Mouse (Mus musculus) E14TG2a.4 (cell line): Measurements from ENCODE around the gene Ppfibp2.
A peak's percentile ranks its signal among the peaks of the same experiment; 100 is the strongest.

Experiments
- CTCF ChIP-seq: conservative IDR thresholded peaks from 2 replicates; pipeline ENCODE4 v1.5.1; 2014; ENCODE audit warnings: low read length
- NANOG ChIP-seq: IDR thresholded peaks from 2 replicates; pipeline ENCODE4 v1.6.1; 2014; ENCODE audit warnings: borderline replicate concordance, low read length, mixed read lengths
- POU5F1 ChIP-seq: IDR thresholded peaks from 2 replicates; pipeline ENCODE4 v1.6.1; 2014; ENCODE audit warnings: low read length, borderline replicate concordance

- TF ChIP-seq CTCF (peak; percentile 24; the same call in 1 of the 2 replicates), NANOG (no peak), POU5F1 (no peak)
These were observed 616 bp upstream of the Ppfibp2 start for GRCm38 (mm10) chr7:107594325-107594856.
